Mouse (Mus musculus) left cerebral cortex, postnatal 10 days (tissue): ENCODE measurements around the gene Mobp. TPM values are rescaled to one million over a fixed set of nuclear protein-coding genes. Genes with fewer than 3 reads are reported as not detected.

ENCODE experiments used
- DNase-seq, 2 experiments: peaks; one replicate each; pipeline ENCODE4 v3.0.0; 2021 to 2022; ENCODE audit warnings: low spot score in 2 of 2, mixed read lengths in 1 of 2; ENCODE audit errors: extremely low spot score in 1 of 2
- intact Hi-C: fragments of 180-260 bp; cut with DNase I; formaldehyde crosslinking; loops from one replicate; pipeline ENCODE4 v1.15.1; 2025
- total RNA-seq, 2 experiments: library from RNA; stranded (reverse); gene quantifications; 2 replicates each; pipeline ENCODE4 v1.2.3; 2021

The Mobp gene
- total RNA-seq, 2 experiments from 2014 or later: 18.6 to 57.9 TPM

DNA sequence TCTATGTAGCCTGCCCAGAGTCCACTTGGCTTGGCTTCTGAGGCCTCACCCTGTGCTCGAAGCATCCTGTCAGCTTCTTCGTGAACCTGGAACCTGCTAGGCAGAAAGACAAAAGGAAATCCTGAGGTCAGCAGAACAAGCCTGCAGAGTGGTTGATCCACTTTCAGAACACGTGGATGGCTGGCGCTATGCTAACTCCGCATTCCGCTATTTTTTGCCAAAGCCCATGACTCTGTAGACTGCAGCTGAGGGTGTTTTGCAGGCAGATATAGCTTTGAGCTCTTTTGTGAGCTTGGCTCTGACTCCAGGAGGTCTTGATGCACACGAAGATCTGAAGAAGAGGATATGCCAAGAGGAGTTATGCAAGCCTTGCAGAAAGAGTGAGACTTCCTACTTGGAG lies 43.2 kb downstream of the Mobp start:
- peak in 1 of 2 experiments; percentile 37 for DNase-seq
- intact Hi-C loops: loop anchor here (5.0 kb wide), 1 partner anchor 185 kb away; no protein-coding TSS in a partner anchor

DNA sequence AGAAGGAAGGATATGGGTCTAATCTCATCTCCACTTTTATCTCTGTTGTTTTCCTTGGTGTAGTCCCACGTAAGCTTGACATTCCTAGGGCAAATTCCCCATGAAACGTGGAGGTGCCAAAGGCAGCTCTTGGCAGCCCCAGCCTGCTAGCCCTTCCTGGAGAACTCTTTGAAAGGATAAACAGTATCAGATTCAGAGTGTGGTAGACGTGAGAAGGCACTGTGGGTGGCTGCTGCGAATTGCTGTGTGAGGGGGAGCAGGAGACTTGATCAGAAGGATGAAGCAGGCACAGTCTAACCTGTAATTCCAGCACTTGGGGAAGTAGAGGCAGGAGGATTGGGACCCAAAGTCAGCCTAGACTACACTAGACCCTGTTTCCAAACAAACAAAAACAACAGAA lies 51.4 kb downstream of the Mobp start:
- intact Hi-C loops: no loop called here
- DNase-seq: no peak

DNA sequence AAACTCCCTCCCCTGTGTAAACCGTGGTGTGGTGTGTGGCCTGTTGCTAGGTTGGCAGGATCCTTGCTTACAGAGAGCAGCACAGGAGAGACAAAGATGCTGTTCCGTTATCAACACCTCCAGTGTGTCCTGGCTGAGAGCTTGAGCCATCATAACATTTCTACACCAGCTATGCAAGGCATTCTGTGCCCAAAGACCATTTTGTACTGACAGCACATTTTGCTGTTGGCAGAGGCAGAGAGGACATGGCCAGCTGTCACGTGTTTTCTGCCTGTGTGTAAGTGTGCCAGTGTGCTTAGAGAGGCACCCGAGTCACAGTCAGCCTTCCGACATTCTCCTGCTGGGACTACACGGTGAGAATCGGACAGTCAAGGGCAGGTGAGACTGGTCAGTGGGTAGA lies 52.2 kb downstream of the Mobp start:
- no peak for DNase-seq
- intact Hi-C loops: no loop called here

DNA sequence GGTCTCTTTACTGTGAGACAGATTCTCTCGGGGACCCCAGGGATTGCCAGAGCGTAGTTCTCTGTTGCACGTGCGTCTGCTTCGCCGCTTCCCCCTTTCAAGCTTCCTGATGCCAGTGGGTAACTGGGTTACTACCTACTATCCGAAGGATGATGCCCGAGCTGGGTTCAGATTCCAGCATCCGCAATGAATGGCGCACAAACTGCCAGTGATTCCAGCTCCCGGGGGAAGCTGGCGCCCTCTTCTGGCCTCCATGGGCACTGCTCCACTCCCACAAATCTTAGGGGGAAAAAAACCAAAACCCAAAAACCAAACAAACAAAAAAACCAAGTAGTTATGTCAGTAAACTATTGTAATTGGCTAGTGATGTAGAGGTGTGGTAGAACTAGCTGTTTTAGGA lies 53.2 kb downstream of the Mobp start:
- intact Hi-C loops: no loop called here

DNA sequence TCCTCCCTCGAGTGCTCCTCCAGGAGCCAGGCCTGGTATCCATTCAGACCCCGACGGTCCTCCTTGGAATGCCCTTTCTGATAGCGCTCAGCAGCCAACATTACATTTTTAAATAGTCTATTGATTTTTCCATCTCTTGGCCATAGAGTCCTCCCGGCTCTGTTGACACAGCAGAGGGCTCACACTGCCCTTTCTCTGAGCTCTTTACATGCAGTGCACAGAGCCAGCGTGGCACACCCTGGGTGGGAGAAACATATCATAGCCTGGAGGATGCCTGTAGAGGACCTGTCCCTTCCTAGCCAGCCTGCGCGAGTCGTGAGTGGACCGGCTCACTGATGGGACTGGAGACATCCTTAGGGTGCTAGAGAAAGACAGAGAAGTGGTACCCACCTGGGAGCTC lies 54.4 kb downstream of the Mobp start:
- no peak for DNase-seq
- intact Hi-C loops: no loop called here

More for the DNA sequence above, 53.2 kb downstream of the Mobp start:
- DNase-seq: no peak

DNA sequence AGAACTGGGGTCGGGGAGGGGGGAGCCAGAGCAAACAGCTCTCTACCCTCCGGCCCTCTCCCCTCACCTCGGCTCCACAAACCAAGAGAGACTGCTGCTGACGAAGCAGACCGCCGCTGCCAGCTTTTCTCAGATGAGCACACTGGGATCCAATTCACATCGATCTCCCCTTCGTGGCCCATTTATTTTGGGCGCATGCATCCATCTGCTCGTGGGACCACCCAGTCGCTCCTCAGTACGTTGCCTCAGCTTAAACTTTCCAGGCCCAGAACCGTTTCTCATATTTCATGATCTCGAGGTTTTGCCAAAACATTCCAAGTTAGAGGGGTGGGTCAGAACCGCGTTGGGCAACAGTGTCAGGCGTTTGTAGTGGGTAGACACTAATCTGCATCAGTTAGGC lies 57.4 kb downstream of the Mobp start:
- no peak for DNase-seq
- intact Hi-C loops: loop anchor here (5.0 kb wide), 1 partner anchor 170 kb away; no protein-coding TSS in a partner anchor

DNA sequence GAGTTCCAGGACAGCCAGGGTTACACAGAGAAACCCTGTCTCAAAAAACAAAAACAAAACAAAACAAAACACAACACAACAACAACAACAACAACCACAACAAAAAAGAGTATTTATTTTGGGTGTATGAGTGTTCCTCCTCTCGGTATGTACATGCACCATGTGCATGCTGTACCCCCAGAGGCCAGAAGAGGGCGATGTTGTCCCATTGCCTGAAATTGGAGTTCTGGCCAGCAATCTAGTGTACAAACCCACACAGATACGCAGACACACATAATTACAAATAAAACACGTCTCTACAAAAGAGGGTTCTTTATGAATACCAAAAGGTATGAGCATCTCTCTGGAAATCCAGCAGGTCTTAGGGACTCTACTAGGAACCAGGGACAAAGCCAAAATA lies 60.6 kb downstream of the Mobp start:
- intact Hi-C loops: no loop called here
- peak; percentile 59 to 70 for DNase-seq

DNA sequence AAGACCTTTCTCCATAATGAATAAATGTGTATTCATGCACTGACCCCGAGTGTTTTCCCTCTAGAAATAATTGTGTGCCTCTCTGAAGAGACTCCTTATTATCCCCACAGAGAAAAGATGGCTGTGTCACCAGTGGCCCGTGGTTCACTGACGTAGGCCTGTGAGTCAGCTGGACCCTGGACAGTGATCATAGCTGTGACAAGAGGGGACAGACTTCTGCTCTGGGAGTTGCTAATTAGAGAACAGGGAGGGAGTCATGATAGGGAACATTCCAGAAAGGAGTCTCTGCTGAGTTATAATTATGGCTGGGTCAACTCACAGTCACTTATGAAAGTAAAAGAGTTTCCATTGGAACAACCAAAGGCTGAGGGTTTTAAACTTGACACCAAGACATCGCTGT lies 61.4 kb downstream of the Mobp start:
- DNase-seq: no peak
- intact Hi-C loops: no loop called here

DNA sequence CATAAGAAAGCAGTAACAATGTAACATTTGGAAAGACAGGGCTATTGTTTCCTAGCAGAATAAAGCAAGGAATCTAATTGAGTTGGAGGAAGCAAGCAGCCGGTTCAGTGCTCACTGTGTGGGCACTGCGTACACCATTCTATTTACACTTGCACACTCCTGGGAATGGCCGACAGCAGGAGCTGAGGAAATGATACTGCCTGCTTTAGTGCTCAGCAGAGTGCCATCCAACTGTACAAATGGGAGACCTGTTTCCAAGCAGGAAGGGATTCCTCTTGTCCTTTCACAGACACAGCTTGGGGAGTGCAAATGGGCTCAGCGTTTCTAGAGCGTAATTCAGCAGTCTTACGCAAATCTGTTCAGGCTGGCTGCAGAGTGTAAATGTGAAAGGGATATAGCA lies 63.4 kb downstream of the Mobp start:
- intact Hi-C loops: no loop called here
- no peak for DNase-seq

DNA sequence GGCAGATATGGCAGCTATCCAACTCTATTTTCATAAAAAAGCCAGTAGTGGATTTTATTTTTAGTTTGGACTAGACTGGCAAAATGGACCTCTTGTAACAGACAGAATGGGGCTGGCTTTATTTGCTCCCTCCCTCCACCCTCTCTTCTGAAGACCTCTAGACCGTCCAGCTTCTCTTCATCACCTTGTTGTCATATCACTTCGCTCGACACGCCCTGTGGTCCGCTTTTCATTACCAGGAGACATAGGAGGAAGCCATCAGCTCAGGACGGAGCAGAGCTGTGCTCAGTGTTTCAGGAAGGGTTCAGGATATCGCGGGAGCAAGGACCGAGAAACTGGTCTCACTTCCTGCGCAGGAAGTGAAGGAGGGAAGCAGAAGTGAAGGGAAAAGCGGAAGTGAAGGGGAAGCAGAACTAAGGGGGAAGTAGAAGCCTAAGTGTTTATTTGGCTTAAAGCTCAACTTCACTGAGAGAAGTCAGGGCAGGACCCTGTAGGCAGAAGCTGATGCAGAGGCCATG lies 65.5 kb downstream of the Mobp start:
- intact Hi-C loops: no loop called here
- no peak for DNase-seq

DNA sequence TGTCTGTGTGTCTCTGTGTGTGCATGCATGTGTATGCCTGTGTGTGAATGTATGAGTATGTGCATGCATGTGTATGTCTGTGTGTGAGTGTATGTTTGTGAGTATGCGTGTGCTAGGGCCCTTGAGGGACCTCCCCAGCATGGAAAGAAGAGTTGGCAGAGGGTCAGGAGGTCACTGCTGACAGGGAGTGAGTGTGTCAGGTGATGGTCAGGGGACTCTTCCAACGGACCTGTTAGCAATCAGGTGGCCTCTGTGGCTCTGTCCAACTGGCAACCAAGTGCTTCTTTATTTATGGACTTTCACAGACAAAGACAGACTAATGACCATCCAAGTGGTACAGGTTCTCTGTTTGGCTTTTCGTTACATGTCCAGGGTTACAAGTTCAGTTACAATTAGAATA lies 69.9 kb downstream of the Mobp start:
- intact Hi-C loops: no loop called here

More for the DNA sequence above, 69.9 kb downstream of the Mobp start:
- DNase-seq: no peak

Other genes starting within 250 kb of the Mobp start
- gene Gorasp1, start 212.1 kb upstream of the Mobp start, total RNA-seq: 10 to 100 TPM; 26.1 to 26.2 TPM
- gene Ttc21a, start 212.1 kb upstream of the Mobp start, total RNA-seq: 1 to 10 TPM; 1.1 TPM
- gene Csrnp1, start 165.0 kb upstream of the Mobp start, total RNA-seq: 1 to 10 TPM; 7.6 to 8.7 TPM
- under 1 TPM in 1 of 2 experiments, not detected in 1; 0.11 TPM for gene Xirp1, start 126.1 kb upstream of the Mobp start, total RNA-seq
- gene Cx3cr1, start 79.8 kb upstream of the Mobp start, total RNA-seq: 10 to 100 TPM; 31.9 to 33.5 TPM
- not detected for gene Ccr8, start 57.6 kb upstream of the Mobp start, total RNA-seq
- 10 to 100 TPM; 24.5 to 26.6 TPM for gene Slc25a38, start 39.3 kb upstream of the Mobp start, total RNA-seq
- gene Rpsa, start 22.0 kb upstream of the Mobp start, total RNA-seq: 100 to 1,000 TPM; 711 to 726 TPM
- 10 to 100 TPM; 63.5 to 70.6 TPM for gene Myrip, start 151.8 kb downstream of the Mobp start, total RNA-seq